Mouse (Mus musculus) activated CD4-positive, CD25-positive, alpha-beta regulatory T cell, adult 4 months (primary cell): ENCODE data around the gene Foxb2. TPM values are rescaled to one million over a fixed set of nuclear protein-coding genes. Genes with fewer than 3 reads are reported as not detected.
"Not testable (repeated sequence)": the region's sequence is repeated elsewhere in the genome, so short reads cannot be mapped to it uniquely, and the experiment has no call there.

ENCODE experiments used
- ATAC-seq: one replicate; pipeline ENCODE4 v1.8.0; 2017
- polyA plus RNA-seq, 2 experiments: library from polyadenylated mRNA; unstranded; fragments of 100-300 nt; shearing (Covaris generic); gene quantifications; one replicate each; pipeline ENCODE4 v1.2.1; 2017

The Foxb2 gene
- polyA plus RNA-seq = not detected

GRCm38 (mm10) chr19:16873221-16873861 lies at the start of gene Foxb2:
TSS of gene Foxb2 (minus strand) at chr19:16873805.
- no peak for ATAC-seq

- no peak for ATAC-seq
Measured at GRCm38 (mm10) chr19:16911507-16911906, 37.9 kb upstream of the Foxb2 start.

- no peak for ATAC-seq
Measured at GRCm38 (mm10) chr19:16903106-16903505, 29.5 kb upstream of the Foxb2 start.

- ATAC-seq = no peak
Measured at GRCm38 (mm10) chr19:16899716-16900115, 26.1 kb upstream of the Foxb2 start.

- ATAC-seq = no peak
Measured at GRCm38 (mm10) chr19:16898576-16898975, 25.0 kb upstream of the Foxb2 start.

- no peak for ATAC-seq
Measured at GRCm38 (mm10) chr19:16876458-16876770, 2.8 kb upstream of the Foxb2 start.

- ATAC-seq = no peak
Measured at GRCm38 (mm10) chr19:16875631-16876457, 2.2 kb upstream of the Foxb2 start.

- no peak for ATAC-seq
Measured at GRCm38 (mm10) chr19:16874991-16875540, 1.5 kb upstream of the Foxb2 start.

GRCm38 (mm10) chr19:16873942-16874861 lies 597 bp upstream of the Foxb2 start:
- no peak for ATAC-seq

- ATAC-seq = no peak
Measured at GRCm38 (mm10) chr19:16872331-16873180, 1.0 kb downstream of the Foxb2 start.

GRCm38 (mm10) chr19:16871192-16871760 lies 2.3 kb downstream of the Foxb2 start:
- ATAC-seq = no peak

- no peak for ATAC-seq
Measured at GRCm38 (mm10) chr19:16870501-16871191, 3.0 kb downstream of the Foxb2 start.

- ATAC-seq = no peak
Measured at GRCm38 (mm10) chr19:16868534-16868933, 5.1 kb downstream of the Foxb2 start.

- no peak for ATAC-seq
Measured at GRCm38 (mm10) chr19:16858646-16859045, 15.0 kb downstream of the Foxb2 start.

- ATAC-seq = no peak
Measured at GRCm38 (mm10) chr19:16856752-16857151, 16.9 kb downstream of the Foxb2 start.

GRCm38 (mm10) chr19:16844091-16844490 lies 29.5 kb downstream of the Foxb2 start:
- ATAC-seq = not testable (repeated sequence)

GRCm38 (mm10) chr19:16841516-16842249 lies 31.9 kb downstream of the Foxb2 start:
- ATAC-seq = no peak

GRCm38 (mm10) chr19:16841001-16841400 lies 32.6 kb downstream of the Foxb2 start:
- ATAC-seq = no peak

- ATAC-seq = no peak
Measured at GRCm38 (mm10) chr19:16827657-16828056, 45.9 kb downstream of the Foxb2 start.

- no peak for ATAC-seq
Measured at GRCm38 (mm10) chr19:16825228-16825627, 48.4 kb downstream of the Foxb2 start.
